Mouse (Mus musculus) liver, embryonic 18 days (tissue): ENCODE measurements around the gene Gm5155. TPM values are rescaled to one million over a fixed set of nuclear protein-coding genes. Genes with fewer than 3 reads are reported as not detected.

Experiments
- polyA plus RNA-seq: library from polyadenylated mRNA; depleted of rRNA; stranded (reverse); fragments of >200 nt; gene quantifications from 2 replicates; pipeline ENCODE4 v1.2.3, GENCODE M21; 2012; rRNA removed

Gene Gm5155
- polyA plus RNA-seq = not detected in 2 replicates

DNA sequence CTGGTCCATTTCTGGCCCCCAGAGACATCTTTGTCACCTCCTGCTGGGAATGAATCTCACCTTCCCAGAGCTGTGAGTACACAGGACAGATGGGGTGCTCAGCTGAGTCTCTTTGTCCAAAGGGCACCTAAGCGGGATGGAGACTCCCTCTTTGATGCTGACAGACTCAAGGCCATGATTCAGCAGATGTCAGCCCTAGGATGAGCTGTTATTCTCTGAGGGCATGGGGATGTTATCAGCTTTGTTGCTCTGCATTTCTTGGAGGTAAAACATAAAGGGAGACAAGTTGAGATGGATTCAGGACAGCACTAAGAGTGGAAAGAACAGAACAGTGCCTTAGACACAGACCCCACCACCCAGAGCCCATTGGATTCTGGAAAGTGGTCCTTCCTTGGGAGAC lies at the start of gene Gm5155:
Gm5155 (plus strand) TSS at position 301 of the 400 bp plus-strand sequence.

Other genes starting within 250 kb of the Gm5155 start
- not detected in 2 replicates for gene Ceacam5, start 158.5 kb upstream of the Gm5155 start, polyA plus RNA-seq
- not detected in 2 replicates for gene Ceacam14, start 59.1 kb upstream of the Gm5155 start, polyA plus RNA-seq
- not detected in 2 replicates for gene Ceacam11, start 100.4 kb downstream of the Gm5155 start, polyA plus RNA-seq
- gene Ceacam13, start 138.1 kb downstream of the Gm5155 start, polyA plus RNA-seq = not detected in 2 replicates
- not detected in 2 replicates for gene Ceacam12, start 194.2 kb downstream of the Gm5155 start, polyA plus RNA-seq